ENCODE assay signal across 26 mouse cellular contexts in genomic region chr5:142338051-142338450, GRCm38 (mm10).
A peak's percentile ranks its signal among the peaks of the same experiment; 100 is the strongest.
DNase-seq lines count a peak whose midpoint lies in the region; ATAC-seq and TF ChIP-seq lines count a peak whose summit lies in the region.
"Had no signal": no experiment of that assay in that cellular context is flagged by ENCODE, and none has a peak within 500 bp of the region (broad histone marks: within the 10 kb centered on the region; RNA-seq: fewer than 3 reads in every experiment).

No protein-coding gene starts in this region.

- H3K4me3 ChIP-seq in lung, embryonic 16.5 days (ENCODE audit: low read length) = no peak overlapping the region
- H3K4me3 ChIP-seq in lung, adult 2 months (replicated peaks; ENCODE audit: extremely low read depth, low read depth, low read length) = no peak overlapping the region
- H3K4me3 ChIP-seq: embryonic facial prominence, embryonic 10.5 days; embryonic facial prominence, embryonic 13.5 days; erythroblast, embryonic 14.5 days; forebrain, embryonic 12.5 days; forebrain, embryonic 15.5 days; heart, adult 2 months; heart, embryonic 10.5 days; heart, embryonic 13.5 days; hindbrain, embryonic 12.5 days; hindbrain, embryonic 15.5 days had no signal

- 0 out of 2 replicates have a peak, but pooled peaks have one; percentile 19 for ATAC-seq in lung, embryonic 16.5 days (ENCODE audit: low read depth)
- ATAC-seq: forebrain, embryonic 15.5 days; Patski had no signal

- H3K36me3 ChIP-seq in lung, embryonic 16.5 days (ENCODE audit: control insufficient read depth, insufficient read depth, low read length) = no peaks in the 10 kb centered on the region
- H3K36me3 ChIP-seq: embryonic facial prominence, embryonic 10.5 days; embryonic facial prominence, embryonic 13.5 days; forebrain, embryonic 12.5 days; forebrain, embryonic 15.5 days; heart, embryonic 10.5 days; heart, embryonic 13.5 days; hindbrain, embryonic 12.5 days; hindbrain, embryonic 15.5 days had no signal

- no peak overlapping the region for H3K4me2 ChIP-seq in lung, embryonic 16.5 days (ENCODE audit: low read depth, low read length)
- H3K4me2 ChIP-seq: embryonic facial prominence, embryonic 13.5 days; forebrain, embryonic 12.5 days; forebrain, embryonic 15.5 days; heart, embryonic 13.5 days; hindbrain, embryonic 12.5 days; hindbrain, embryonic 15.5 days had no signal

- no peak for TF ChIP-seq CTCF in lung, adult 2 months (IDR thresholded peaks at IDR 0.05; ENCODE audit: insufficient read depth, low read length)

- no peak overlapping the region for H3K27ac ChIP-seq in lung, embryonic 16.5 days (ENCODE audit: low read length)
- H3K27ac ChIP-seq: embryonic facial prominence, embryonic 10.5 days; embryonic facial prominence, embryonic 13.5 days; forebrain, embryonic 12.5 days; forebrain, embryonic 15.5 days; heart, adult 2 months; heart, embryonic 10.5 days; heart, embryonic 13.5 days; hindbrain, embryonic 12.5 days; hindbrain, embryonic 15.5 days had no signal

- no peaks in the 10 kb centered on the region for H3K9me3 ChIP-seq in lung, embryonic 16.5 days (ENCODE audit: control insufficient read depth, low read length)
- H3K9me3 ChIP-seq: embryonic facial prominence, embryonic 10.5 days; embryonic facial prominence, embryonic 13.5 days; forebrain, embryonic 12.5 days; forebrain, embryonic 15.5 days; heart, embryonic 10.5 days; heart, embryonic 13.5 days; hindbrain, embryonic 12.5 days; hindbrain, embryonic 15.5 days had no signal

- no peak overlapping the region for H3K9ac ChIP-seq in lung, embryonic 16.5 days (ENCODE audit: low read length)
- H3K9ac ChIP-seq: embryonic facial prominence, embryonic 13.5 days; forebrain, embryonic 12.5 days; forebrain, embryonic 15.5 days; heart, embryonic 13.5 days; hindbrain, embryonic 12.5 days; hindbrain, embryonic 15.5 days had no signal

- peaks cover 4% of the 10 kb centered on the region for H3K4me1 ChIP-seq in lung, embryonic 16.5 days (replicated peaks; ENCODE audit: control insufficient read depth, insufficient read depth, low read length)
- 0 out of 2 replicates have a peak, but pooled peaks cover 2% of the 10 kb centered on the region for H3K4me1 ChIP-seq in lung, adult 2 months (ENCODE audit: control insufficient read depth, insufficient read depth, low read length)
- H3K4me1 ChIP-seq: forebrain, embryonic 12.5 days; heart, embryonic 13.5 days; hindbrain, embryonic 12.5 days; hindbrain, embryonic 15.5 days had no signal

- peak; percentile 48 to 60 for DNase-seq in cerebellum, postnatal 10 days
- DNase-seq in cerebellum, adult 11-12 months = no peak
- peak; percentile 17 for DNase-seq in kidney, postnatal 10 days
- DNase-seq in kidney, adult 11 months = no peak
- no peak for DNase-seq in lung, adult 2 months
- peak; percentile 80 for DNase-seq in MN1 (ENCODE audit: low spot score)
- DNase-seq: adrenal gland, postnatal 10 days; adrenal gland, postnatal 36 days; cerebellum, adult 2 months; cerebellum, adult 9-11 months; cerebellum, postnatal 36 days; embryo, embryonic 11 days; gastrocnemius, postnatal 25 days; heart, adult 2 months; heart, postnatal 14 days had no signal

- no peaks in the 10 kb centered on the region for H3K27me3 ChIP-seq in lung, embryonic 16.5 days (ENCODE audit: control insufficient read depth, insufficient read depth, low read depth, low read length)
- H3K27me3 ChIP-seq: embryonic facial prominence, embryonic 13.5 days; forebrain, embryonic 15.5 days; hindbrain, embryonic 12.5 days; hindbrain, embryonic 15.5 days had no signal

- no peak for TF ChIP-seq POLR2A in lung, adult 2 months (IDR thresholded peaks at IDR 0.05; ENCODE audit: borderline replicate concordance, extremely low read depth, low read depth, low read length)

- 37% methylated on average over 11 of the region's 11 CpGs for WGBS in lung, embryonic 16.5 days
- 50% methylated on average over 11 of the region's 11 CpGs for WGBS in lung, adult 2 months

Comparison
In these comparisons a context has a peak if more than half of its experiments do, and no peak if none do; other contexts are left out.
1. DNase-seq: peak in cerebellum, postnatal 10 days (2 of 2), kidney, postnatal 10 days (single experiment) and MN1 (single experiment); none in cerebellum, adult 11-12 months (single experiment), kidney, adult 11 months (single experiment) and lung, adult 2 months (single experiment).